Mouse (Mus musculus): ENCODE data around the gene Ccl25. TPM values are rescaled to one million over a fixed set of nuclear protein-coding genes. Genes with fewer than 3 reads are reported as not detected.
A peak's percentile ranks its signal among the peaks of the same experiment; 100 is the strongest.

Gene Ccl25
- polyA plus RNA-seq (2017; shearing (Covaris generic)), result 10 to 100 TPM in 1 of 2 experiments, 1 to 10 TPM in 1; 7.8 to 10.8 TPM

DNA sequence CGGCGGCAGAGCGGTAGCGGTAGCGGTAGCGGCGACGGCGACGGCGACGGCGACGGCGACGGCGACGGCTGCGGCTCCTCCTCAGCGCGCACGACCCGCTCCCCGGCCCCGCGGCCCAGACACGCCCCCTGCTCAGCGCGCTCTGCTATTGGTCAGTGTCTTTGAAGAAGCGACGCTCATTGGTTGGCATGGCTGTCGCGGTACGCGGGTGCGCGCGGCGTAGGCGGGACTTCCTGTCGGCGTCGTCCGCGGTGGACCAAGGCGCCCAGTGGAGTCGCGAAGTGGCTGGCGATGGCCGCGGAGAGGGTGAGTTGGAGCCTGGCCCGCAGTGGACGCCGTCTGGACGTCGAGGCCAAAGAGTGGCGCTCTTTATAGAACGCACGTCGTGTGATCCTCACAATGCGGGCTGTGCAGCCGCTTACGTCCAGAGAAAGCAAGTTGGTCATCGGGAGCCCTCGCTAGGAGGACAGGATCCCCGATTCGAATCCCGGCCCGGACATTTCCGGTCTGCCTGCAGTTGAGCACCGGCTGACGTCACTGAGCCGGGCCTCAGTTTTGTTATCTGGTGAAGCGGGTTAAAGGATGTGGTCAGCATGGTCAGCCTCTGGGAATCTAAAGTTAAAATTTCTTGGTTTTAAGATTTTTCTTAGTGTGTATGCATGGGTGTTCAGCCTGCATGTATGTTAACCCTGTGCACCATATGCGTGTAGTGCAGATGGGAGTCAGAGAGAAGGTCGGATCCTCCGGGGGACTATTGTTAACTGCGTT lies at the start of gene Ccl25, which contains the start of gene Elavl1:
Gene Ccl25 (plus strand): TSS at position 228 of the 768 bp plus-strand sequence.
Gene Elavl1 (minus strand): TSS at position 431 of the 768 bp plus-strand sequence.
- peak; percentile 91 for ATAC-seq

DNA sequence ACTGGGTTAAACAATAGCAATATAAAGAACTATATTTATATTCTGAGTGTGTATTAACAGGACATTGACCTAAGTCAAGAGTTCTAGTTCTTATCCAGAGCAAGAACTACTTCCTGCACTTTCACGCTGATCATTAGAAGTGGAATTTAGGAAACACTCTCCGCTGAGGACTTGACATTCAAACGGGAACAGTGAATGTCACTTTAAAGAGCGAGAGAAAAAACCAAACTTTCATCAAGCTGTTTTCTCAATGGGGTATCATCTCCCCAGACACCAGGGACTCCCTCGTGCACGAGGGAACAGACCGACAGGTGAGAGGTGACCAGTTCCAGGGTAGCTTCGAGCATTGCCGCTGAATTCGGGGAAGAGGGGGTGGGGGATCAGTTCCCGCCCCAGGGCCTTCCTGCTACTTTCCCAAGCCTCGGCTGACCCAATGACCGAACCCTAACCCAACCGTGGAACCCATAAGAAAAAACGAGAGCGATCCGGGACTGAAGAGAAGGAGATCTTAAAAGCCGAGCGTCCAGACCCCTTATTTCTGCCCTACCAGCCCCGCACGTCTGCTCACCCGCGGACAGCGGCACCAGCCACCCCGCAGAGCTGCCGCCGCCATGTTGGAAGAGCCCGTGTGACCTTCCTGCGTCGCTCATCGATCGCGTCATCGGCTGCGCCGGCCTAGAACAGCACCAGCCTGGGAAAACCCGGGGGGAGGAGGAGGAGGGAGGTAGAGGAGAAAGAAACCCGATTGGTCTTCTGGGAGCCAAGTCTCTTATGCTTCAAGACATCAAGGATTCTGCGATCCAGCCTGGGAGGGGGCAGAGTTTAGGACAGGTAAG lies 49.5 kb upstream of the Ccl25 start, which contains the start of gene Timm44:
Gene Timm44 (minus strand): TSS at position 639 of the 836 bp plus-strand sequence.
- ATAC-seq, result peak; percentile 97

DNA sequence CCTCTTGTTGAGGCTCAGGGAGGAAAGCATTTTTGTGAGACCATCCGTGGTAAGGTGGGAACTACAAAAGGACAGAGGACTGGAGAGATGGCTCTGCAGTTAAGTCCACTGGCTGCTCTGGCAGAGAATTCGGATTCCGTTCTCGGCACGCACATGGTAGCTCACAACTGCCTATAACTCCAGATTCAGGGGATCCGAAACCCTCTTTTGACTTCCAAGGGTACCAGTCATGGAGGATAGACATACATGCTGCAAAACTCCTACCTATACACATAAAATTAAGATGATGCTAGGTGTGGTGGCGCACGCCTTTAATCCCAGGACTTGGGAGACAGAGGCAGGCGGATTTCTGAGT lies 48.9 kb upstream of the Ccl25 start:
- ATAC-seq, result no peak

DNA sequence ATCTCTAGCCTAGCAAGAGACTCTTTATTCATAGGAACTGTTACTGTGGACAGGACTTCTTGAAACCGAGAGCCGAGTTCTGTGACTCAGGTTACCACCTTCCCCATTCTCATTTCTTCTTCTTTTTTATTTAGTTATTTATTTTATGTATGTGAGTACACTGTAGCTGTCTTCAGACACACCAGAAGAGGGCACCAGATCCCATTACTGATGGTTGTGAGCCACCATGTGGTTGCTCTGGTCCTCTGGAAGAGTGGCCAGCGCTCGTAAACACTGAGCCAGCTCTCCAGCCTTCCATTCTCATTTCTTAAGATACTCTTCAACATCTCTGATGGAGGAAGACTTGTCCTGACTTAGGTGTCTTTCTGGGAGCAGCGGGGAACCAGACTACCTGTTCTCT lies 32.3 kb upstream of the Ccl25 start:
- no peak for ATAC-seq

DNA sequence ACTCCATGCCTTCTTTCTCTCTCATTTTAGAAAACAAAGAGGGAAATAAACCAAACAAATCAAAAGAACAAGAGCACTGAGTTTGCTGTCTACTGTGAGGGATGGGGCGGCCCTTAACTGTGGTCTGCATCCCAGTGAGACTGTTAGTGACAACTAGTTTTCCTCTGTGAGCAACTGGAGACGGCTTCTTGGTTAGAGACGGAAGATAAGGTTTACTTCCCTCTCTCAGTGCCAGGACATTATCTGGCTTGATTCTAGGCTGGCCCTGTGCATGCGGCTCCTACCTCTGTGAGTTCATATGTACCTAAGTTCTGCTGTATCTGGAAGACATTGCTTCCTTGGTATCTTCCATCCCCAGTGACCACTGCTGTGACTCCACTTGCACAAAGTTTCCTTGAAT lies 27.2 kb upstream of the Ccl25 start:
- no peak for ATAC-seq

DNA sequence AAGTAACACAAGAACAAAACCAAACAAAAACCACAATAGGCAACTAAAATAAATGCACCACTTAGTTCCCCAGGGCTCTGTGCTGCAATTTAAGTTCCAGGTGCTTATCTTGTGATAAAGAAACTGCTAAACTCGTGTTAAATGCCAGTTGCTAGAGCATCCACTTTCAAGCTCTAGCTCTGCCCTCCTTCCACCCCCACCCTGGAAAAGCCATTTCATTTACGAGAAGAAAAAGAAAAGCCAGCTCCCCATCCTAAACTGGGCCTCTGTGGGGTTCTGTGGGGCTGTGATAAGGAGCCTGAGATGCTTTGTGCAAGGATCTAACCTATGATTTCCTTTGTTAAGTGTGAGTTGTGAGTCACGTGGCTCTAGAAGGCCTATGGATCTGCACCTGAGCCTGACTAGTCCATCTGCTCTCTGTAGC lies 20.9 kb upstream of the Ccl25 start:
- no peak for ATAC-seq

DNA sequence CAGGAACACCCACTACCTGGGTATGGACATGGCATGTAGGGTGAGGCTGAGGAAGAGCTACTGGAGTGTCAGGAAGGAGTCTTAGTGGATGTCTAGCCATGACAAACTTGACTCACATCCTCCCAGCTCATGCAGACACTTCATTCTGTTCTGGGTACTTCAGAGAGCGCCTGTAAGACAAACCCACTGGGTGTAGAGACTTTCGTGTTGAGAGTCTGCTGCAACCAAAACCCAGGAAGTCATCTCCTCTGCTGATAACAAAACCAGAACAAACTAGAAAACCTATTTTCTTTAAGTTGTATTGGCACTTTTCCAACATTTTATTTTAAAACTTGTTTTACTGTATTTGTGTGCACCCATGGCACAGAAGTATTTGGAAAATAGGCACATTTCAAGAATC lies 19.2 kb upstream of the Ccl25 start:
- ATAC-seq, result peak; percentile 77

DNA sequence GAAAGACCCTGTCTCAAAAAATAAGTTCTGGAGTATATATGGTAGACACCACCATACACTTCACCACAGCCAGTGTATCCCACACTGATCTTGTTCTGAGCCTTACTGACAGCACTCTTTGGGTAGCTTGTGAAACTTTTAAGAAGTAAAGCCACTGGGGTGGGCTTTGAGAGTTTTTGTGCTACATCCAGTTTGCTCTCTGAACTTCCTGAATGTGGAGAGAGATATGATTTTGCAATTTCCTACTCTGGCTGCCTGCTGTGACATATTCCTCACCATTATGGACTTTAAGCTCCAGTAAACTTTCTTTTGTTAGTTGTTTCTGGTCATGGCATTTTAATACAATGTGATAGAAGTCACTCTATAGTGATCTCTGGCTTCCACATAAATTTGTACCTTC lies 12.9 kb upstream of the Ccl25 start:
- no peak for ATAC-seq

DNA sequence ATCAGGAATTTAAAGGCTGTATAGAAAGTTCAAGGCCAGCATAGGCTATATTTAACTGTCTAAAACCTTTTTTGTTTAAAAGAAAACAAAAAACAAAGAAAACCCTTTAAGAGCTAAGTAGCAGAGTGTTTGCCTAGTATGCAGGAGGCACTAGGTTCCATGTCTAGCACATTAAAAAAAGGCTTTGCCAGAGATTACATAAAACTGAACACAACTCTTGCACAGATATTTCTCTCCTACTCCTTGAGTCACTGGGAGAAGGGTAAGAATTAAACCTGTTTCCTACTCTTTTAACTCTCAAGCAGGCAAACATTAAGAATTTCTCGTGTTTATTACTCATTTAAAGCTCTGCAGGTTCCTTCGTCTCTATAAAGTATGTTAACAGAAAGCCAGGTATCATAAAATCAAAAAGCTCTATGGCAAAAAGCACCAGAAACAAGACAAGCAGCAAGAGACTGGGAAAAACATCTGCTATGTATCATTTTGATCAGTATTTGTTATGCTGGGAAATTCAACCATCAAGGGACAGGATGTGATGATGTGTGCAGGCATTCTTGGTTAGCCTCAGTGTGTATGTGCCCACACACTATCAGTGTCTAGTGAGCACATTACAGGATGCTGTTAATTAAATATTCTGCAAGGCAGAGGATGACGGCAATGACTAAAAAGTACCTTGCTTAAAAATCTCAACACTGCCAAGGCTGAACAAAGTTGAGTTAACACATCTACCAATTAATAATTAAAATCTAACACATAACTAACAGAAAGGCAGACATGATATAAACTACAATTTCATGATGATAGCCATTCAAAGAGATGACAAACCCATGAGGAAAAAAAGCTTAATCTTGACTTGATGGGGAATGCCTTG lies 11.5 kb upstream of the Ccl25 start:
- peak; percentile 98 for ATAC-seq

DNA sequence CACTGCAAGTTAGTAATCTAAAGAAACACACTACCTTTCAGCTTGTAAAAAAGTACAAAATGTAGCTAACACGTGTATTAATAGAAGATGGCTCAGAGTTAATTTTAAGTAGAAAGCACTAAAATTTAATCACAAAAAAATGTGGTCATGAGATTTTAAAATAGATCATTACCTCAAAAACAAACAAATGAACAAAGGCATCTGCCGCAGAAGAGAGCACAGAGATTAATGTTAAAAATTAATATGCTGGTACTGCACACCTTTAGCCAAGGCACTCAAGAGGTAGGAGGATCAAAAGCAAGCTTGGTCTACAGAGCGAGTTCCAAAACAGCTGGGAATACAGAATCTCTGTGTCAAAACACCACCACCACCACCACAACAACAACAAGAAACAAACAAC lies 10.2 kb upstream of the Ccl25 start:
- no peak for ATAC-seq

DNA sequence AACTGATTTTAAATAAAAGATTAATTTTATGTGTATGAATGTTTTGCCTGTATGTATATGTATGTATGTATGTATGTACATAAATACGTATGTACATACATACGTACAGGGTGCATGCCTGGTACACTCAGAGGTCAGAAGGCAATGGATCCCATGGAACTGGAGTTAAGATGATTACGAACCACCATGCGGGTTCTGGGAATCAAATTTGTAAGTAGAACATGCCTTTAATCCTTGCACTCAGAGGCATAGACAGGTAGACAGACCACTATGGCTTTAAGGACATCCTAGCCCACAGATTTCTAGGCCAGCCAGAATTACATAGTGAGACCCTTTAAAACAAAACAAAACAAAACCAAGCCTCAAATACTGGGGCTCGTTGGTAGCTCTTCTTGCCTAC lies 6.9 kb upstream of the Ccl25 start:
- ATAC-seq, result no peak

DNA sequence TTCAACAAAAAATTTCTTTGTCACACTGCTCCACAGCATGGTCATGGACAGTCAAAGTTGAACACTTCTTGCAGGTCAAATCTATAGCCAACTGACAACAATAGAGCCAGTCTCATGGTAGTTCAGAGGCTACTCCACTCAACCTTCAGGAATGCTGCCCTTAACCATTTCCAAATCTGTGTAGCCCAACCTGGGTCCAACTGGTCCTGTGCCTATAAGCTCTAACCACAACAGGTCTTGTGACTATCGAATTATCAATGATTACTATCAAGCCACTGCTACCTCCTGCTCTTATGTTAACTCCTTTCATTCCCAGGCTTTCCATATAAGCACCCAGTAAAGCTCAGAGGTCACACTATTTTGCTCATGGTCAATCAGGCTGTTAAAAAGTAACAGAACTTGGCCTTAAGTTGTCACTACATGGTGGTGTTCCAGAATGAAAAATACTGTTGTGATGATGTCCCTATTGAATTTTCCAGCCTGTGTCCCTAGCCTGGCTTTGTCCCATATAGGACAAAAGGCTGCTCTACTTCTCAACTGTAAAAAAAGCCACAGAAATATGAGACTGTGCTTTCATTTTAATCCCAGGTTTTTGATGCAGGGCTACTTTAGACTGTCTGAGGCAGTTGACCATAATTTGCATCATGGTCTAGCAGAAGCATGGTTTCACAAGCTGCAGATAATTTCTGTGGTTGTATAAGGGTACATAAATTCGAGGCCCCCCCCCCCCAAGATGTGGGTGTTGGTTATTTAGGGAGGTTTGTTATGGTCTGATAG lies 6.0 kb upstream of the Ccl25 start:
- no peak for ATAC-seq

DNA sequence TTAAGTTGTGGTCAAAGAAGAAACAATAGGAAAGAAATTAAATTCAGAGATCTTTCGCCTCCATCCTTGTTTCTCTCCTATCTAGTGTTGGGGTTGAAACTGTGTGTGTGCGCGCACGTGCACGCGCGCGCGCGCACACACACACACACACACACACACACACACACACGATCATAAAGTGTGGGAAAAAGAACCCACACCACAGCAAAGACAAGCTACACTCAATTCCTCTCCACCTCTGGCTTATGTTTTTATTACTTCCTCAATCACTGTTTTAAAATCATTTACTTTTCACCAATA lies 5.5 kb upstream of the Ccl25 start:
- ATAC-seq, result no peak

DNA sequence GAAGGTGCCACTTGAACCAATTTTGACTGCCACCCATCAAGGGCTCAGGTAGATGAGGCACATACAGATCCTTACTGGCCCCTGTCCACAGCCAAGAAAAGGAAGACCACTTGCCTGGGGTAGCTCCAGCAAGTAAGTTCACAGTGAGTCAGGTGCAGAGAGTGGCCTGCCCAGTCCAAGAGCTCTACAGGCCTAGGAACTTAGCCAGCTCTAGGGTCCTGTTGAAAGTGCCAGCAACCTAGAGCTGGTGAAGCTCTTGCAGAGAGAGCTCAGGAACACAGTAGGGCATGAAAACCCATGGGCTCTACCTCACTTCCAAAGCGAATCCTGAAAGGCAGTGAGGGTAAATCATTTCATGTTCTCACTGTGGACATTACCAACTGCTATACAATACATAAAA lies 4.6 kb upstream of the Ccl25 start:
- no peak for ATAC-seq

DNA sequence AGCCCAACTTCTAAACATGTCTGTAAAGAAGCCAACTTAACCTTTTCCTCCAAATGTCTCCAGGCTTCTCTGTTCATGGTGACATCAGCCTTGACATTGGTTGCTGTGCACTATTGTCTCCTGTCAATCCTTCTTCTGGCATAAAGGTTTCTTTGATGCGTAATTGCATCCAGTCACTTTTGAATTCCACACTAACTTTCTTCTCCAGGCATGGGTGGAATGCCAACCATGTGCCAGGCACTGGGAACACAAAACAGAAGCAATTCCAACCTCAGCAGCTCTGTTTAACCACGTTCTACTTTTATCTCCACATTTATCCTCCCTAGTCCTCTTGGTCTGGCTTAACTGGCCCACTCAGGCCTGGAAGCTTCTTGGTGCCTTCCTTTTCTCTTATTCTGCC lies 4.0 kb upstream of the Ccl25 start:
- ATAC-seq, result no peak

DNA sequence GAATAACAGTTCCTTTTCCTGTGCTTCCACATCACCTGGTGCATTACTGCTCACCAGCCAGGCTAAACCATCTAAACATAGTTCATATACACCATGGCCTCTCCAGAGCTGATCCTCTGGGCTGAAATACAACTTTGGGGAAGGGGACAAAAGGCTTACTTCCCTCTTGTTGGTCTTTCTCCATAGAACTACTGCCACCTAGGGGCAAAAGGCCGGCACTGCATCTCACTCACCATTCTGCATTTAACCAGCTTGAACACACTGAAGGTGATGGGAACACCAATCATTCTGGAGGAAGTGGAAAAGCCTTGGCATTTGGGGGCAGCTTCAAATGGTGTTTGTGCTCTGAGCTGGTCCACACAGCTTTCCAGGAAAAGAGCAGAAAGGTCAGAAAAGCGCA lies 2.5 kb upstream of the Ccl25 start:
- ATAC-seq, result peak; percentile 19

DNA sequence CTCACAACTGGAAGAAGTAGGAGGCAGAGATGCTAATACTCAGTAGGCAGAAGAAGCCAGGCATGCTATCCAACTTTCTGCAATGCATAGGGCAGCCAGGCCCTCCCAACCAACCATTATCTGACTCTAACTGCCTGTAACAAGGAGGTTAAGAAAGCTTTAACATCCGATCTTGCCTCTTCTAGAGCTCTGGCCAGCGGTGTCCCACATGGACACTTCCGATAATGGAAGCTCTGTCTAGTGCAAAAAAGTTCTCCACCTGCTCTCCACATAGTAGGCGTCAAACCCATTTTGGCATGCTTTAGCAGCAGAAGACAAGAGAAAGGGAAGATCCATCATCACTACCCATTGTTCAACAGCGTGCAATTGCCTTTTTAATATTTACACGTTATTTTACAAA lies 1.1 kb upstream of the Ccl25 start:
- no peak for ATAC-seq

DNA sequence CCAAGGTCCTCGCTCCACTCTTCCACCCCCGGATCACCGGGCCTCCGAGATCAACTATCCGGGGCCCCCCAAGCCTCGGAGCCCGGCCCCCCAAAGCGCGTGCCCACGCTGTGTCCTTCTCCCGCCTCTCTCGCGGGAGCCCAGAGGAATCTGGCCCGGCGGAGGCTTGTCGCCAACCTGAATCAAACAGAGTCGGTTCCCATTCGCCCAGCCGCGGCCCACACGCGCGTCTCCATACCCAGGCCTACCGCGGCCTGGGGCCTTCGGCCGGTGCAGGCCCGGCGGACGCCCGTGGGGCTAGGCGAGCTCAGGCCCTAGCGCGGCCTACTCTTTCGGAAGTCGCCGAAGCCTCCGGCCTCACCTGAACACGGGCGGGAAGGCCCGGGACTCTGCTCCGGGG lies 485 bp upstream of the Ccl25 start:
- ATAC-seq, result peak; percentile 22

DNA sequence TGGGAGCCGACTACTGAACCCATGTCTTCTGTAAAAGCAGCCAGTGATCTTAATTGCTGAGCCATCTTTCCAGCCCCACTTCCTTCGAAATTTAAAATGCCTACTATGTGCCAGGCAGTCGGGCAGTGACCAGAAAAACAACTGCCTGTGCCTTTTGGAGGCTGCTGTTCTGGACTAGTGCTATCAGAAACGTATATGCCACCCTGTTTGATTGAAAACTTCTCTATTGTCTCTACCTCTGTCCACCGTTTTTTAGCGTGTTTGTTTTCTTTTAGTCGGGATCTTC lies 684 bp downstream of the Ccl25 start:
- no peak for ATAC-seq

DNA sequence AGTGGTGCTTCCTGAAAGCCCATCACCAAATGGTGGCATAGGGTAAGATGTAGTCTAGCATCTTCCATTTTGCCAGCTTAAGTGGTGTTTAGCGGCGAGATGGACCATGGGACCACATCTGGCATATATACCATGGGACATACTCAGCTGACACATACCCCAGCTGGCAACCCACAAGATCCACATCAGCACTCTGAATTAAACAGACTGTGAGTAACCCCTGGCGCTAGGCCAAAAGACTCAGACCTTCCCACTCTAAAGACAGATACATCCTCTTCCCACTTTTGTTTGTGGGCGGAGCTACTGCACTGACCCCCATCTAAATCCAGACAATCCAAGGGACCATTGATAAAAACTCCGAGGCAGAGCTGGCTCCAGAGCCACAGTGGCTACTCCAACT lies 4.0 kb downstream of the Ccl25 start:
- no peak for ATAC-seq

DNA sequence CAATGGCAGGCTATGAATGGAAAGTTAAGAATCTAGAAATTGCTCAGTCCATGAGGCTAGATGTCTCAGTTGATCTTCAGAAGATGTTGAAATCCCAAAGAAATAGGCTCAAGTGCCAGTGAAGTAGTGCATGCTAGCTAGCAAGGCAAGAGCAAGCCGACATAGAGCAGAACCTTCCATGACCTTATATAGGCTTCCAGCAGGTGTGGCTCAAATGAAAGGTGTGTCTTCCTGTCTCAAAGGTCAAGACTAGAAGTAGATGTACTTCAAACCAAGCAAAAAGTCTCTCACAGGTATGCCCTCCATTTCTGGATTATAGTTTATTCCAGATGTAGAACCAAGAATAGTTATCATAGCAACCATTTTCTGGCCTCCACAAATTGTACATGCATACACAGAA lies 9.0 kb downstream of the Ccl25 start:
- no peak for ATAC-seq

DNA sequence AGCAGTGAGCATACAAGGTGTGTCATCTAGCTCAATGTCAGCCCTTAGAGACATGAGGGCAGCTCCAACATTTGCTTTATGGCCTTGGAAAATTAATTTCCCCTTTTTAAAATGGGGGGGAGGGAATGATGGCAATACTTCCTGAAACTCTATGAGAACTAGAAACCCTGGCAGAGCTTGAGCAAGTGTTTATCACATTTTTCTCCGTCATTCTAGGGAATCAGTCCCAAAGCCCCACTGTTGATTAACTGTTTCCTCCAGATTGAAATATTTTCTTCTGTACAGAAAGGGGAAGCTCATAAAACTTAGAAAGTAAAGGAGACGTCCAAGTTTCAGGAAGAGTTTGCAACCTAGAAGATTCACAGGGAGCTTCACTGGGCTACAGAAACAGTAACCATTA lies 10.7 kb downstream of the Ccl25 start:
- no peak for ATAC-seq

DNA sequence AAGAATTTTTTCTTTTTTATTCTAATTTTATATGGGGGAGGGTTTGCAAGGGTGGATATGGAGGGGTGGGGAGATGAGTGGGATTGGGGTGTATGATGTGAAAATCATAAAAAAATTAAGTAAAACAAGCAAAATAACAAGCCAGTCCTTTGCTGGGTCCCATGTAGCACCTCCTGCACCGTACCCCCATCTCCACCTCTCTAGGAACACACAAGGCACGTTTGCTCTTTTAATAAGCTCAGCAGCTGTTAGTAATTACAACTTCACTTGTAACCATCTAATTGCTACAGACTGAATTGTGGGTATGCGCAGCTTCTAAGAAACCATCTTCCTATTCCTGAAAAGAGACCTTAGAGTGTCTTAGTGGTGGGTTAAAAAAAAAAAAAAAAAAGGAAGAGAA lies 15.2 kb downstream of the Ccl25 start:
- ATAC-seq, result no peak

All from activated CD4-positive, CD25-positive, alpha-beta regulatory T cell, adult 4 months (primary cell).